Mouse (Mus musculus) neutrophil, adult 83 days (primary cell): ENCODE data around the gene Mrm1. TPM values are rescaled to one million over a fixed set of nuclear protein-coding genes. Genes with fewer than 3 reads are reported as not detected.

Experiments
- total RNA-seq, 2 experiments: library from RNA; stranded (reverse); gene quantifications; one replicate each; pipeline ENCODE4 v1.2.4; 2023

The Mrm1 gene
- 1 to 10 TPM; 5.5 to 7.0 TPM for total RNA-seq

GRCm38 (mm10) chr11:84818961-84819692 lies at the start of gene Mrm1:
TSS of gene Mrm1 (minus strand) at chr11:84819515.

GRCm38 (mm10) chr11:84828516-84829399 lies 9.4 kb upstream of the Mrm1 start, which contains the start of gene Dhrs11:
TSS of gene Dhrs11 (minus strand) at chr11:84828994.

Other genes starting within 250 kb of the Mrm1 start
- 10 to 100 TPM; 28.7 to 29.9 TPM for gene Dhrs11, start 9.5 kb upstream of the Mrm1 start, total RNA-seq
- 100 to 1,000 TPM; 102 to 127 TPM for gene Ggnbp2, start 51.3 kb upstream of the Mrm1 start, total RNA-seq
- 1 to 10 TPM; 2.5 to 3.4 TPM for gene Myo19, start 60.6 kb upstream of the Mrm1 start, total RNA-seq
- 1 to 10 TPM; 2.4 to 3.3 TPM for gene Pigw, start 60.8 kb upstream of the Mrm1 start, total RNA-seq
- gene Znhit3, start 96.9 kb upstream of the Mrm1 start, total RNA-seq: 10 to 100 TPM in 1 of 2 experiments, 1 to 10 TPM in 1; 7.2 to 10.3 TPM
- not detected for gene Car4, start 138.3 kb upstream of the Mrm1 start, total RNA-seq